Mouse (Mus musculus) bone marrow, adult 2 months (tissue): ENCODE measurements around the gene F830045P16Rik. TPM values are rescaled to one million over a fixed set of nuclear protein-coding genes. Genes with fewer than 3 reads are reported as not detected.

Experiments used
- H3K27ac ChIP-seq: fragments of 200-500 bp; 2 replicates; pipeline ENCODE4 v1.5.1; 2012; ENCODE audit warnings: low read depth, mild to moderate bottlenecking, control low read depth, inconsistent platforms, low read length; ENCODE audit not compliant: control insufficient read depth, poor library complexity, insufficient read depth
- H3K4me1 ChIP-seq: fragments of 200-500 bp; 2 replicates; pipeline ENCODE4 v1.6.1; 2011; ENCODE audit warnings: low read length; ENCODE audit not compliant: control insufficient read depth, insufficient read depth
- H3K4me3 ChIP-seq: fragments of 200-500 bp; replicated peaks from 2 replicates; pipeline ENCODE3; 2011; ENCODE audit warnings: mild to moderate bottlenecking, low read depth, low read length, control low read depth; ENCODE audit not compliant: control insufficient read depth
- CTCF ChIP-seq: fragments of 200-500 bp; IDR thresholded peaks from 2 replicates; pipeline ENCODE4 v1.5.1; 2011; ENCODE audit warnings: low read length, control low read depth; ENCODE audit not compliant: control insufficient read depth, insufficient read depth
- POLR2A ChIP-seq: fragments of 200-500 bp; IDR thresholded peaks from 2 replicates; pipeline ENCODE4 v1.6.1; 2011; ENCODE audit warnings: low read depth, mild to moderate bottlenecking, control low read depth, low read length, borderline replicate concordance; ENCODE audit not compliant: control insufficient read depth
- WGBS: fragments of 180-500 bp; shearing (Covaris S2); methylation state at CpG from one replicate; pipeline ENCODE4 v1.1.7; 2018; 5-methylcytosine and 5-hydroxymethylcytosine counted together
- polyA plus RNA-seq: library from polyadenylated mRNA; stranded (reverse); fragments of >200 nt; gene quantifications from 2 replicates; pipeline ENCODE4 v1.2.4, GENCODE M21; 2011; ENCODE audit warnings: low replicate concordance; ENCODE audit not compliant: missing spikeins, insufficient read depth, insufficient read length

F830045P16Rik gene
- polyA plus RNA-seq, 1 experiment = not detected

- peak overlapping the region; percentile 52 for H3K27ac ChIP-seq
- TF ChIP-seq POLR2A (no peak), CTCF (no peak)
- WGBS = 37% methylated on average over 24 of the region's 24 CpGs
- peaks cover 1% of the 10 kb centered on the region; the same call in 1 of the 2 replicates for H3K4me1 ChIP-seq
- peak overlapping the region; percentile 6 for H3K4me3 ChIP-seq
These were observed 38.1 kb upstream of the F830045P16Rik start for GRCm38 (mm10) chr2:129574395-129575046.

GRCm38 (mm10) chr2:129573701-129574273, 37.4 kb upstream of the F830045P16Rik start:
- H3K27ac ChIP-seq = no peak overlapping the region
- no peak overlapping the region for H3K4me3 ChIP-seq
- peaks cover 1% of the 10 kb centered on the region; the same call in 1 of the 2 replicates for H3K4me1 ChIP-seq
- no peak for TF ChIP-seq CTCF
- no peak for TF ChIP-seq POLR2A
- 56% methylated on average over 4 of the region's 4 CpGs for WGBS

- Histone ChIP-seq H3K4me1 (no peaks in the 10 kb centered on the region), H3K27ac (no peak overlapping the region), H3K4me3 (no peak overlapping the region)
- 77% methylated on average over 5 of the region's 5 CpGs for WGBS
- no peak for TF ChIP-seq CTCF
- TF ChIP-seq POLR2A = no peak
These were observed 33.2 kb upstream of the F830045P16Rik start for GRCm38 (mm10) chr2:129569556-129569955.

GRCm38 (mm10) chr2:129569120-129569519, 32.7 kb upstream of the F830045P16Rik start:
- WGBS = 84% methylated on average over 7 of the region's 7 CpGs
- no peaks in the 10 kb centered on the region for H3K4me1 ChIP-seq
- H3K27ac ChIP-seq = no peak overlapping the region
- TF ChIP-seq CTCF (no peak), POLR2A (no peak)
- H3K4me3 ChIP-seq = no peak overlapping the region

- H3K4me1 ChIP-seq = no peaks in the 10 kb centered on the region
- no peak overlapping the region for H3K4me3 ChIP-seq
- 80% methylated on average over 5 of the region's 5 CpGs for WGBS
- TF ChIP-seq CTCF (no peak), POLR2A (no peak)
- no peak overlapping the region for H3K27ac ChIP-seq
These were observed 27.7 kb upstream of the F830045P16Rik start for GRCm38 (mm10) chr2:129563944-129564709.

GRCm38 (mm10) chr2:129561796-129562195, 25.4 kb upstream of the F830045P16Rik start:
- Histone ChIP-seq H3K27ac (no peak overlapping the region), H3K4me1 (no peaks in the 10 kb centered on the region), H3K4me3 (no peak overlapping the region)
- 71% methylated on average over 3 of the region's 3 CpGs for WGBS
- TF ChIP-seq CTCF (no peak), POLR2A (no peak)

- TF ChIP-seq CTCF = no peak
- Histone ChIP-seq H3K4me3 (no peak overlapping the region), H3K4me1 (no peaks in the 10 kb centered on the region), H3K27ac (no peak overlapping the region)
- WGBS = 56% methylated on average over 3 of the region's 3 CpGs
These were observed 22.4 kb upstream of the F830045P16Rik start for GRCm38 (mm10) chr2:129558875-129559219.

GRCm38 (mm10) chr2:129558008-129558874, 21.8 kb upstream of the F830045P16Rik start:
- WGBS = 47% methylated on average over 12 of the region's 12 CpGs

More at GRCm38 (mm10) chr2:129558008-129558874, 21.8 kb upstream of the F830045P16Rik start:
- TF ChIP-seq CTCF (no peak), POLR2A (no peak)
- Histone ChIP-seq H3K4me1 (no peaks in the 10 kb centered on the region), H3K4me3 (no peak overlapping the region), H3K27ac (no peak overlapping the region)
